Mouse (Mus musculus): ENCODE results near the gene Hemgn.

DNA sequence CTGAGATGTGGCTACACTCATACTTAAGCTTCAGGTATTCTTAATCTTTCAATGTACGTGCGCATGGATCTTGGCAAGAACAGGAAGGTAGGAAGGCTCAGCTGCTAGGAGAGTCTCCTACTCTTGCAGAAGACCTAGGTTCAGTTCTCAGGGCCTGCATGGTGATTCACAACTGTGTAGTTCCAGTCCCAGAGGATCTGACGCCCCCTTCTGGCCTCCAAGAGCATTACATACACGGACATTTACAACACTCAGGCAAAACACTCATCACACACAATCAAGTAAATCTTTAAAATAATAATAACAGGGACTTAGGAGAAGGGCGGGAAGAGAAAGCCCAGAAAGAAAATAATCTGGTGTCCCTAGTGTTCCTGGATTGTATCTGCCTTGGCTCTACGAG lies 38.9 kb downstream of the Hemgn start:
- peak; percentile 27 for TF ChIP-seq CTCF (IDR thresholded peaks at IDR 0.05; ENCODE audit: control insufficient read depth, insufficient read depth, insufficient read length)
- no peak for TF ChIP-seq USF1 (IDR thresholded peaks at IDR 0.05; ENCODE audit: low read depth)

Measured in C2C12 (cell line).